Mouse (Mus musculus): ENCODE results near the gene Gm15737. TPM values are rescaled to one million over a fixed set of nuclear protein-coding genes. Genes with fewer than 3 reads are reported as not detected.

Gene Gm15737
- polyA plus RNA-seq (2017; shearing (Covaris generic)) = not detected

- ATAC-seq = no peak
Observed at GRCm38 (mm10) chr6:92869089-92869581, at the start of gene Gm15737. Gene Gm15737, plus strand, starts transcription at chr6:92869357.

- no peak for ATAC-seq
Observed at GRCm38 (mm10) chr6:92821606-92822005, 47.6 kb upstream of the Gm15737 start.

- ATAC-seq = no peak
Observed at GRCm38 (mm10) chr6:92822006-92822405, 47.2 kb upstream of the Gm15737 start.

GRCm38 (mm10) chr6:92823991-92824390 lies 45.2 kb upstream of the Gm15737 start:
- ATAC-seq = no peak

- ATAC-seq = no peak
Observed at GRCm38 (mm10) chr6:92826561-92826960, 42.6 kb upstream of the Gm15737 start.

- no peak for ATAC-seq
Observed at GRCm38 (mm10) chr6:92827360-92827759, 41.8 kb upstream of the Gm15737 start.

- no peak for ATAC-seq
Observed at GRCm38 (mm10) chr6:92829148-92829547, 40.0 kb upstream of the Gm15737 start.

GRCm38 (mm10) chr6:92831106-92831505 lies 38.1 kb upstream of the Gm15737 start:
- ATAC-seq = no peak

- no peak for ATAC-seq
Observed at GRCm38 (mm10) chr6:92842000-92842399, 27.2 kb upstream of the Gm15737 start.

GRCm38 (mm10) chr6:92843474-92843873 lies 25.7 kb upstream of the Gm15737 start:
- no peak for ATAC-seq

- no peak for ATAC-seq
Observed at GRCm38 (mm10) chr6:92845898-92846297, 23.3 kb upstream of the Gm15737 start.

GRCm38 (mm10) chr6:92846614-92847013 lies 22.5 kb upstream of the Gm15737 start:
- no peak for ATAC-seq

GRCm38 (mm10) chr6:92849208-92849607 lies 19.9 kb upstream of the Gm15737 start:
- no peak for ATAC-seq

- no peak for ATAC-seq
Observed at GRCm38 (mm10) chr6:92850250-92850649, 18.9 kb upstream of the Gm15737 start.

GRCm38 (mm10) chr6:92854873-92855272 lies 14.3 kb upstream of the Gm15737 start:
- ATAC-seq = no peak

GRCm38 (mm10) chr6:92857761-92858160 lies 11.4 kb upstream of the Gm15737 start:
- no peak for ATAC-seq

- ATAC-seq = no peak
Observed at GRCm38 (mm10) chr6:92858721-92859510, 10.2 kb upstream of the Gm15737 start.

- ATAC-seq = no peak
Observed at GRCm38 (mm10) chr6:92860285-92860912, 8.8 kb upstream of the Gm15737 start.

- no peak for ATAC-seq
Observed at GRCm38 (mm10) chr6:92862599-92862998, 6.6 kb upstream of the Gm15737 start.

GRCm38 (mm10) chr6:92869582-92870219 lies 544 bp downstream of the Gm15737 start:
- ATAC-seq = no peak

GRCm38 (mm10) chr6:92871813-92872212 lies 2.7 kb downstream of the Gm15737 start:
- no peak for ATAC-seq

- no peak for ATAC-seq
Observed at GRCm38 (mm10) chr6:92872766-92873165, 3.6 kb downstream of the Gm15737 start.

GRCm38 (mm10) chr6:92874854-92875253 lies 5.7 kb downstream of the Gm15737 start:
- ATAC-seq = no peak

GRCm38 (mm10) chr6:92875340-92875739 lies 6.2 kb downstream of the Gm15737 start:
- ATAC-seq = no peak
